8 mouse cellular contexts compared by ENCODE assay signal in the genomic region with DNA sequence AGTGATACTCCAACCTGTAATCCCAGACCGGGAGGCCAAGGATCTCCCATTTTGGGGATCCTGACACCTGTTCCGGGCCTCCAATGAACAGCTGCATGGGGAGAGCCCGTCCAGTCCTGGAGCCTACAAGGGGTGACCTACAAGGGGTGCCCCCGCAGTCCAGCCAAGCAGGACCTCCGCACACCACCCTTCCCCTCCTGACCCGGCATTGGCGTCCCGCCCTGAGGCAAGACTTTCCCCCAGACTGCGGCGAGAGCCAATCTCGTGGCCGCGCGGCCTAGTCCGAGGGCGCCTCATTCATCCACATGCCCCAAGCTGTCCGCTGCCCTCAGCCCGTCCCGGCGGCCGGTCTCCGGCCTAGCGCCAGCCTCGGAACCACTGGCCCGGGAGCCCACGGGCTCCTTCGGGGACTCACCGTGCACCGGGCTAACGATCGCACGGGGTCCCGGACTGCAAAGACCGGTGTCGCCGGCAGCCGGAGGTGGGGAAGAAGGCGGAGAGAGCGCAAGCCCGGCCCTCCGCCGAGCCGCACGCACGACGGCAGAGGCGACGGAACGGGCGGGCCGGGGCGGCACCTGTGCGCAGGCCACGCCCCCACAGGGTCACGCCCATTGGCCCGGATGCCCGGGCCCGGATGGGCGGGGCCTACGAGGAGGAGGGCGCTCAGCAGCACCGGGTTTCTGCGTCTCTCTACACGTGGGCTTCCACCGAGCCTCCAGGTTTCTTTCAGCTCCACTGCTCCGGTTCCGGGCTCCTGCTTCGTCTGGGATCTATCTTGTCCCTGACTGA. TPM values are rescaled to one million over a fixed set of nuclear protein-coding genes. Genes with fewer than 3 reads are reported as not detected.
DNase-seq lines count a peak whose midpoint lies in the region; ATAC-seq and TF ChIP-seq lines count a peak whose summit lies in the region.

No protein-coding gene starts in this region.

- peaks cover 36% of the 10 kb centered on the region for H3K36me3 ChIP-seq in E14TG2a.4 (ENCODE audit: insufficient read depth, low read length)
- peaks cover 13% of the 10 kb centered on the region for H3K36me3 ChIP-seq in forebrain, embryonic 12.5 days (replicated peaks)
- peaks cover 23% of the 10 kb centered on the region for H3K36me3 ChIP-seq in heart, postnatal 0 days (replicated peaks; ENCODE audit: control insufficient read depth, insufficient read depth, low read length)
- no peaks in the 10 kb centered on the region for H3K36me3 ChIP-seq in liver, embryonic 16.5 days (ENCODE audit: control insufficient read depth, insufficient read depth)
- H3K36me3 ChIP-seq in neural tube, embryonic 13.5 days = peaks cover 8% of the 10 kb centered on the region
- no peaks in the 10 kb centered on the region for H3K36me3 ChIP-seq in testis, adult 2 months (ENCODE audit: control insufficient read depth, insufficient read depth, low read length)

- peak overlapping the region; percentile 81 for H3K9ac ChIP-seq in forebrain, embryonic 12.5 days
- peak overlapping the region; percentile 70 for H3K9ac ChIP-seq in heart, postnatal 0 days (replicated peaks; ENCODE audit: low read depth, low read length)
- H3K9ac ChIP-seq in liver, embryonic 16.5 days (ENCODE audit: low read depth, low read length) = peak overlapping the region; percentile 83
- peak overlapping the region; percentile 89 for H3K9ac ChIP-seq in neural tube, embryonic 13.5 days

- no peaks in the 10 kb centered on the region for H3K9me3 ChIP-seq in E14TG2a.4 (ENCODE audit: low read length)
- no peaks in the 10 kb centered on the region for H3K9me3 ChIP-seq in forebrain, embryonic 12.5 days
- no peaks in the 10 kb centered on the region for H3K9me3 ChIP-seq in heart, postnatal 0 days (replicated peaks; ENCODE audit: control insufficient read depth, low read length)
- no peaks in the 10 kb centered on the region for H3K9me3 ChIP-seq in liver, embryonic 16.5 days (replicated peaks; ENCODE audit: control insufficient read depth, low read length)
- H3K9me3 ChIP-seq in neural tube, embryonic 13.5 days = no peaks in the 10 kb centered on the region

- WGBS in forebrain, embryonic 12.5 days = under 1% methylated on average over 68 of the region's 68 CpGs
- under 1% methylated on average over 67 of the region's 68 CpGs for WGBS in heart, postnatal 0 days
- under 1% methylated on average over 68 of the region's 68 CpGs for WGBS in liver, embryonic 16.5 days (ENCODE audit: insufficient replicate concordance)
- under 1% methylated on average over 64 of the region's 68 CpGs for WGBS in neural tube, embryonic 13.5 days

- peaks cover 20% of the 10 kb centered on the region for H3K4me1 ChIP-seq in E14TG2a.4 (replicated peaks; ENCODE audit: low read depth, low read length)
- H3K4me1 ChIP-seq in forebrain, embryonic 12.5 days = peaks cover 10% of the 10 kb centered on the region
- H3K4me1 ChIP-seq in heart, postnatal 0 days (ENCODE audit: control insufficient read depth, insufficient read depth) = peaks cover 8% of the 10 kb centered on the region; the same call in 1 of the 2 replicates
- H3K4me1 ChIP-seq in liver, embryonic 16.5 days (ENCODE audit: control insufficient read depth, low read depth, low read length) = peaks cover 7% of the 10 kb centered on the region
- peaks cover 22% of the 10 kb centered on the region for H3K4me1 ChIP-seq in neural tube, embryonic 13.5 days (replicated peaks)
- H3K4me1 ChIP-seq in testis, adult 2 months (ENCODE audit: control insufficient read depth, insufficient read depth, low read length) = peaks cover 7% of the 10 kb centered on the region

- H3K4me3 ChIP-seq in E14TG2a.4 (replicated peaks; ENCODE audit: low read length) = peak overlapping the region; percentile 95
- peak overlapping the region; percentile 80 for H3K4me3 ChIP-seq in forebrain, embryonic 12.5 days (replicated peaks)
- peak overlapping the region; percentile 79 for H3K4me3 ChIP-seq in heart, postnatal 0 days (ENCODE audit: low read depth, low read length)
- H3K4me3 ChIP-seq in liver, embryonic 16.5 days (ENCODE audit: low read depth, low read length) = peak overlapping the region; percentile 87
- peak overlapping the region; percentile 80 for H3K4me3 ChIP-seq in neural tube, embryonic 13.5 days
- H3K4me3 ChIP-seq in testis, adult 2 months (ENCODE audit: control insufficient read depth, low read depth, low read length) = peak overlapping the region; percentile 97

- peak overlapping the region; percentile 39; the same call in 1 of the 2 replicates for H3K27ac ChIP-seq in forebrain, embryonic 12.5 days
- peak overlapping the region; percentile 66 for H3K27ac ChIP-seq in heart, postnatal 0 days (ENCODE audit: low read depth)
- H3K27ac ChIP-seq in liver, embryonic 16.5 days (ENCODE audit: low read length) = peak overlapping the region; percentile 47
- peak overlapping the region; percentile 38; the same call in 1 of the 2 replicates for H3K27ac ChIP-seq in neural tube, embryonic 13.5 days (replicated peaks)
- peak overlapping the region; percentile 59 for H3K27ac ChIP-seq in testis, adult 2 months (ENCODE audit: control insufficient read depth, insufficient read depth, low read depth, low read length)

- peak; percentile 92 for DNase-seq in c-Kit-positive CD71-positive TER-119-positive erythroid progenitor cells, embryonic 14.5 days (ENCODE audit: low spot score)
- DNase-seq in heart, postnatal 0 days (ENCODE audit: low spot score) = peak; percentile 88
- peak; percentile 93 to 96 for DNase-seq in kidney, postnatal 4 days

- no peaks in the 10 kb centered on the region for H3K27me3 ChIP-seq in E14TG2a.4 (ENCODE audit: insufficient read depth, low read length)
- 0 out of 2 replicates have a peak, but pooled peaks cover 4% of the 10 kb centered on the region for H3K27me3 ChIP-seq in forebrain, embryonic 12.5 days
- H3K27me3 ChIP-seq in heart, postnatal 0 days (ENCODE audit: control insufficient read depth, insufficient read depth, low read length) = no peaks in the 10 kb centered on the region
- no peaks in the 10 kb centered on the region for H3K27me3 ChIP-seq in liver, embryonic 16.5 days (ENCODE audit: control insufficient read depth, insufficient read depth, low read depth, low read length)
- no peaks in the 10 kb centered on the region; the same call in 1 of the 2 replicates for H3K27me3 ChIP-seq in neural tube, embryonic 13.5 days
- H3K27me3 ChIP-seq in testis, adult 2 months (ENCODE audit: control insufficient read depth, insufficient read depth, low read length) = no peaks in the 10 kb centered on the region

- ATAC-seq in forebrain, embryonic 12.5 days (ENCODE audit: low FRiP score) = peak; percentile 96
- ATAC-seq in heart, postnatal 0 days (ENCODE audit: insufficient read depth, low read depth) = peak; percentile 100
- ATAC-seq in liver, embryonic 16.5 days (ENCODE audit: low read depth) = peak; percentile 98
- ATAC-seq in neural tube, embryonic 13.5 days (ENCODE audit: low read depth) = peak; percentile 97

- peak overlapping the region; percentile 78 for H3K4me2 ChIP-seq in forebrain, embryonic 12.5 days
- H3K4me2 ChIP-seq in heart, postnatal 0 days (ENCODE audit: low read depth, low read length) = peak overlapping the region; percentile 98
- H3K4me2 ChIP-seq in liver, embryonic 16.5 days (ENCODE audit: low read depth, low read length) = peak overlapping the region; percentile 96
- peak overlapping the region; percentile 89 for H3K4me2 ChIP-seq in neural tube, embryonic 13.5 days

- no peak for TF ChIP-seq CTCF in E14TG2a.4 (conservative IDR thresholded peaks at IDR 0.05; ENCODE audit: low read length)
- TF ChIP-seq CTCF in heart, postnatal 0 days (IDR thresholded peaks at IDR 0.05; ENCODE audit: low read depth) = no peak
- TF ChIP-seq CTCF in testis, adult 2 months (IDR thresholded peaks at IDR 0.05; ENCODE audit: control insufficient read depth, insufficient read depth, insufficient replicate concordance, low read depth, low read length) = no peak

- no peak for TF ChIP-seq EP300 in heart, postnatal 0 days (IDR thresholded peaks at IDR 0.05; ENCODE audit: low read depth)

- peak; percentile 76 for TF ChIP-seq POLR2A in testis, adult 2 months (IDR thresholded peaks at IDR 0.05; ENCODE audit: control insufficient read depth, low read depth, low read length)

RNA-seq across cellular contexts. Expression of gene Ola1, which starts 4.7 kb away (rescaled TPM):
- polyA plus RNA-seq in forebrain, embryonic 12.5 days (2016; fragmentation: Nextera tagmentation; extraction: Ambion mirVana) = 104 and 106 TPM in 2 replicates
- total RNA-seq in heart, postnatal 0 days (2014; rRNA removed; ENCODE audit: low replicate concordance) = 33.3 and 34.6 TPM in 2 replicates
- 66.2 and 67.0 TPM in 2 replicates for polyA plus RNA-seq in heart, postnatal 0 days (2015; fragmentation: Nextera tagmentation; extraction: Ambion mirVana)
- polyA plus RNA-seq in liver, embryonic 16.5 days (2015; fragmentation: Nextera tagmentation; extraction: Ambion mirVana) = 29.7 and 34.4 TPM in 2 replicates
- 102 and 110 TPM in 2 replicates for polyA plus RNA-seq in neural tube, embryonic 13.5 days (2015; fragmentation: Nextera tagmentation; extraction: Ambion mirVana)
- 6.5 and 8.1 TPM in 2 replicates for polyA plus RNA-seq in testis, adult 2 months (2012; rRNA removed)

RNA-seq across cellular contexts. Expression of gene Sp9, which starts 57.7 kb away (rescaled TPM):
- polyA plus RNA-seq in forebrain, embryonic 12.5 days (2016; fragmentation: Nextera tagmentation; extraction: Ambion mirVana) = 12.9 and 16.1 TPM in 2 replicates
- not detected in 2 replicates for total RNA-seq in heart, postnatal 0 days (2014; rRNA removed; ENCODE audit: low replicate concordance)
- not detected in 2 replicates for polyA plus RNA-seq in heart, postnatal 0 days (2015; fragmentation: Nextera tagmentation; extraction: Ambion mirVana)
- polyA plus RNA-seq in liver, embryonic 16.5 days (2015; fragmentation: Nextera tagmentation; extraction: Ambion mirVana) = not detected in 2 replicates
- 1.5 TPM in 2 replicates for polyA plus RNA-seq in neural tube, embryonic 13.5 days (2015; fragmentation: Nextera tagmentation; extraction: Ambion mirVana)
- polyA plus RNA-seq in testis, adult 2 months (2012; rRNA removed) = 0.02 and 0.10 TPM in 2 replicates

Comparison
In these comparisons a context has a peak if more than half of its experiments do, and no peak if none do; other contexts are left out.
1. Peak in every context shown above with its lines: DNase-seq, ATAC-seq, H3K4me3 ChIP-seq and H3K27ac ChIP-seq.